Mouse (Mus musculus) gastrocnemius, postnatal 36 days (tissue): ENCODE results near the gene Tmed3. TPM values are rescaled to one million over a fixed set of nuclear protein-coding genes. Genes with fewer than 3 reads are reported as not detected.

ENCODE experiments used
- total RNA-seq, 2 experiments: library from RNA; stranded (reverse); gene quantifications; 2 replicates each; pipeline ENCODE4 v1.2.3; 2021

The Tmed3 gene
- total RNA-seq, 2 experiments from 2014 or later: 14.9 TPM

Other genes with a start within 250 kb of the Tmed3 start
- not detected for gene Minar1, start 81.9 kb downstream of the Tmed3 start, total RNA-seq
- not detected for gene Ankrd34c, start 33.4 kb upstream of the Tmed3 start, total RNA-seq
- not detected for gene Rasgrf1, start 204.8 kb upstream of the Tmed3 start, total RNA-seq